Mouse (Mus musculus) kidney, embryonic 14.5 days (tissue): Measurements from ENCODE around the gene Tns1. TPM values are rescaled to one million over a fixed set of nuclear protein-coding genes. Genes with fewer than 3 reads are reported as not detected.

Source experiments
- ATAC-seq: fragments of 200-750 bp; cut with Nextera tagmentation; 2 replicates; pipeline ENCODE4 v1.8.0; 2017; ENCODE audit warnings: moderate number of reproducible peaks, mild to moderate bottlenecking, moderate TSS enrichment, moderate library complexity; ENCODE audit not compliant: low FRiP score, low TSS enrichment
- H3K27ac ChIP-seq: fragments of 300-500 bp; sonication (generic); 2 replicates; pipeline ENCODE4 v1.5.1; 2014; ENCODE audit warnings: low read depth, mild to moderate bottlenecking, low read length, moderate library complexity, mixed read lengths
- H3K27me3 ChIP-seq: fragments of 300-500 bp; sonication (generic); 2 replicates; pipeline ENCODE4 v1.6.1; 2014; ENCODE audit warnings: mild to moderate bottlenecking, low read length; ENCODE audit not compliant: control insufficient read depth, insufficient read depth
- H3K36me3 ChIP-seq: fragments of 300-500 bp; sonication (generic); 2 replicates; pipeline ENCODE4 v1.6.1; 2014; ENCODE audit warnings: low read length, mixed read lengths; ENCODE audit not compliant: control insufficient read depth, insufficient read depth
- H3K4me1 ChIP-seq: fragments of 300-500 bp; sonication (generic); 2 replicates; pipeline ENCODE4 v1.6.1; 2014; ENCODE audit warnings: low read length, mixed read lengths; ENCODE audit not compliant: control insufficient read depth, insufficient read depth
- H3K4me2 ChIP-seq: fragments of 300-500 bp; sonication (generic); replicated peaks from 2 replicates; pipeline ENCODE4 v1.6.1; 2014; ENCODE audit warnings: low read depth, mild to moderate bottlenecking, low read length
- H3K4me3 ChIP-seq: fragments of 300-500 bp; sonication (generic); 2 replicates; pipeline ENCODE4 v1.5.1; 2014; ENCODE audit warnings: mild to moderate bottlenecking, low read length
- H3K9ac ChIP-seq: fragments of 300-500 bp; sonication (generic); 2 replicates; pipeline ENCODE4 v1.6.1; 2014; ENCODE audit warnings: low read depth, mild to moderate bottlenecking, low read length, moderate library complexity
- H3K9me3 ChIP-seq: fragments of 300-500 bp; sonication (generic); 2 replicates; pipeline ENCODE4 v1.6.1; 2016; ENCODE audit warnings: low read length; ENCODE audit not compliant: control insufficient read depth
- WGBS: fragments of 180-500 bp; shearing (Covaris S2); extraction: QIAGEN DNeasy Blood & Tissue Kit; methylation state at CpG from one replicate; pipeline ENCODE4 v1.1.7; 2014; 5-methylcytosine and 5-hydroxymethylcytosine counted together
- polyA plus RNA-seq: library from polyadenylated mRNA; unstranded; fragments of >200 nt; fragmentation: Nextera tagmentation; extraction: Ambion mirVana; gene quantifications from 2 replicates; pipeline ENCODE4 v1.2.1, GENCODE M21; 2014

Gene Tns1
- polyA plus RNA-seq, 1 experiment from 2014 or later: 59.2 TPM

DNA sequence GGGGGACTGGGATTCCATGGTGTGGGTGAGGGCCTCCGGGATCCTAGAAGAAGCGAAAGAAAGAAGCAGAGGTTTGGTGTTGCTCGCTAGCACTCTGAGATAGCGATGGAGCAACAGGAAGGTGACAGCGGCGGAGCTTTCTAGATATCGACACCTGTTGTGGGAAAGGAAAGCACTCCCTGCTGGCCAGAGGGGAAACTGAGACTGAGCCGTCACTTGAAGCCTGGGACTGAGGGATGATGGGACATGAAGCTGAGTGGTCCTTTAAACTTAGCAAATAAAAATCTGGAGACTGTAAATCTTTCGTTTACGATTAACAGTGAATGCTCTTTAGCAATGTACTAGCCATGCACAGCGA lies 261.2 kb downstream of the Tns1 start:
- Histone ChIP-seq H3K4me2 (peak overlapping the region; percentile 37), H3K27me3 (no peaks in the 10 kb centered on the region), H3K36me3 (no peaks in the 10 kb centered on the region), H3K4me1 (peaks cover 4% of the 10 kb centered on the region; the same call in 1 of the 2 replicates), H3K9ac (0 out of 2 replicates have a peak overlapping the region, but pooled peaks have one; percentile 3), H3K27ac (no peak overlapping the region), H3K9me3 (no peaks in the 10 kb centered on the region), H3K4me3 (0 out of 2 replicates have a peak overlapping the region, but pooled peaks have one; percentile 12)
- ATAC-seq: peak; percentile 37; the same call in 1 of the 2 replicates
- WGBS: 33% methylated on average over 11 of the region's 11 CpGs

- ATAC-seq: peak; percentile 98
- peak overlapping the region; percentile 62; the same call in 1 of the 2 replicates for H3K27ac ChIP-seq
- H3K4me3 ChIP-seq: 0 out of 2 replicates have a peak overlapping the region, but pooled peaks have one; percentile 12
- peak overlapping the region; percentile 35; the same call in 1 of the 2 replicates for H3K9ac ChIP-seq
- H3K4me2 ChIP-seq: peak overlapping the region; percentile 37
- 3% methylated on average over 15 of the region's 15 CpGs for WGBS
- H3K27me3 ChIP-seq: no peaks in the 10 kb centered on the region
- no peaks in the 10 kb centered on the region for H3K36me3 ChIP-seq
- H3K4me1 ChIP-seq: peaks cover 4% of the 10 kb centered on the region; the same call in 1 of the 2 replicates
- H3K9me3 ChIP-seq: no peaks in the 10 kb centered on the region
Observed at GRCm38 (mm10) chr1:73862323-73863073, 261.8 kb downstream of the Tns1 start.

- H3K36me3 ChIP-seq: no peaks in the 10 kb centered on the region
- H3K27ac ChIP-seq: no peak overlapping the region
- H3K9me3 ChIP-seq: no peaks in the 10 kb centered on the region
- H3K4me2 ChIP-seq: no peak overlapping the region
- H3K27me3 ChIP-seq: no peaks in the 10 kb centered on the region
- ATAC-seq: no peak
- H3K4me3 ChIP-seq: no peak overlapping the region
- 89% methylated on average over 3 of the region's 3 CpGs for WGBS
- peaks cover 4% of the 10 kb centered on the region; the same call in 1 of the 2 replicates for H3K4me1 ChIP-seq
- H3K9ac ChIP-seq: no peak overlapping the region
Observed at GRCm38 (mm10) chr1:73860421-73860820, 263.8 kb downstream of the Tns1 start.

Other genes with a start within 250 kb of the Tns1 start
- gene Rufy4, start 1.1 kb upstream of the Tns1 start, polyA plus RNA-seq: not detected in 2 replicates
- 0.10 TPM in 1 of 2 replicates, not detected in the other for gene Cxcr2, start 29.5 kb upstream of the Tns1 start, polyA plus RNA-seq
- not detected in 2 replicates for gene Cxcr1, start 70.2 kb upstream of the Tns1 start, polyA plus RNA-seq
- 378 and 417 TPM in 2 replicates for gene Arpc2, start 111.6 kb upstream of the Tns1 start, polyA plus RNA-seq
- 2.5 and 3.2 TPM in 2 replicates for gene Gpbar1, start 154.1 kb upstream of the Tns1 start, polyA plus RNA-seq
- 249 and 258 TPM in 2 replicates for gene Aamp, start 160.3 kb upstream of the Tns1 start, polyA plus RNA-seq
- 126 and 154 TPM in 2 replicates for gene Pnkd, start 160.5 kb upstream of the Tns1 start, polyA plus RNA-seq
- 16.3 and 18.1 TPM in 2 replicates for gene Tmbim1, start 181.2 kb upstream of the Tns1 start, polyA plus RNA-seq
- gene Catip, start 237.7 kb upstream of the Tns1 start, polyA plus RNA-seq: 0.44 and 0.79 TPM in 2 replicates